Mouse (Mus musculus): ENCODE measurements around the gene Kif23. TPM values are rescaled to one million over a fixed set of nuclear protein-coding genes. Genes with fewer than 3 reads are reported as not detected.

The Kif23 gene
- polyA plus RNA-seq, 1 experiment: 24.1 TPM

- Histone ChIP-seq H3K4me3 (no peak overlapping the region), H3K79me2 (ENCODE audit: control insufficient read depth, insufficient read depth) (no peaks in the 10 kb centered on the region), H3K27me3 (ENCODE audit: control insufficient read depth, insufficient read depth, insufficient read length) (peaks cover 4% of the 10 kb centered on the region), H3K36me3 (ENCODE audit: control insufficient read depth, insufficient read depth) (no peaks in the 10 kb centered on the region), H3ac (ENCODE audit: control insufficient read depth, insufficient read length) (no peak overlapping the region), H3K4me2 (ENCODE audit: low read depth) (no peak overlapping the region)
- no peak for TF ChIP-seq CEBPB (IDR thresholded peaks at IDR 0.05; ENCODE audit: insufficient read depth, poor library complexity, severe bottlenecking)
- no peak for TF ChIP-seq MYOG (IDR thresholded peaks at IDR 0.05; ENCODE audit: control insufficient read depth in 1 of 3, insufficient read depth in 1 of 3, insufficient read length in 2 of 3, low read depth in 2 of 3)
- TF ChIP-seq REST (IDR thresholded peaks at IDR 0.05; ENCODE audit: insufficient read depth, insufficient read length): no peak
- TF ChIP-seq TCF12 (IDR thresholded peaks at IDR 0.05; ENCODE audit: insufficient read depth, poor library complexity, severe bottlenecking): no peak
- no peak for TF ChIP-seq MYOD1 (IDR thresholded peaks at IDR 0.05; ENCODE audit: control insufficient read depth in 1 of 3, insufficient read length in 2 of 3, low read depth in 2 of 3)
- no peak for TF ChIP-seq E2F4 (IDR thresholded peaks at IDR 0.05; ENCODE audit: insufficient read depth)
- no peak for TF ChIP-seq SRF (IDR thresholded peaks at IDR 0.05; ENCODE audit: control insufficient read depth, insufficient read length, low read depth)
- TF ChIP-seq TCF3 (IDR thresholded peaks at IDR 0.05; ENCODE audit: insufficient read length, low read depth): no peak
- TF ChIP-seq MAX (IDR thresholded peaks at IDR 0.05; ENCODE audit: low read depth): no peak
- no peak for TF ChIP-seq POLR2A (IDR thresholded peaks at IDR 0.05; ENCODE audit: insufficient read length, low read depth)
- TF ChIP-seq USF1 (IDR thresholded peaks at IDR 0.05; ENCODE audit: low read depth): no peak
These were observed 38.7 kb upstream of the Kif23 start for GRCm38 (mm10) chr9:61985183-61985863.

DNA sequence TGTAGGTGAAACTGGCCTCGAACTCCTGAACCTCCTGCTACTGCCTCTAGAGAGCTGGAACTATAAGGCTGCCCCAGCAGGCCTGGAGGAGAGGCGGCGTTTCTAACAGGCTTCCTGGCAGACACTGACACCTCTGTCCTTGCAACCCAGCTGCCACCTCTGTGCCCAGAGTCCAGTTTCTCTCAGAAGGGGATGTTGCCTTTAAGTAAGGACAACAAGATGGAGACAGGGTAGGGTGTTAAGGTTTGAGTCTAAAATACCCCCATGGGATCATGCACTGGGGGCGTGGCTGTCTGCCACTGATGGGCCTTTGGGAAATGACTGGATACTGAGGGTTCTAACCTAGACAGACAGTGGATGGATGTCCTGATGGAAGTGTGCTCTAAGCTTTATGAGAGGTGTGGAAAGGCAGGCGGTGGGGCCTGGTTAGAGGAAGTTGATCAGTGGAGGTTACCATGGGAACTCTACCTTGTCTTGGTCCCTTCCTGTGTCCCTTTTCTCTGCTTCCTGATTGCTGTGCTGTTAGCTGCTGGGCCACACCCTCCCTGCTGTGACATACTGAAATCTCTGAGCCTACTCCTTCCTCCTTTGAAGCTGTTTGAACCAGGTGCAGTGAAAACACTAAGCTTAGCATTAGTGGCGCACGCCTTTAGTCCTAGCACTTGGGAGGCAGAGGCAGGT, 36.5 kb upstream of the Kif23 start:
- no peak for TF ChIP-seq USF1 (IDR thresholded peaks at IDR 0.05; ENCODE audit: low read depth)
- no peak for TF ChIP-seq TCF3 (IDR thresholded peaks at IDR 0.05; ENCODE audit: insufficient read length, low read depth)
- no peak for TF ChIP-seq REST (IDR thresholded peaks at IDR 0.05; ENCODE audit: insufficient read depth, insufficient read length)
- TF ChIP-seq SRF (IDR thresholded peaks at IDR 0.05; ENCODE audit: control insufficient read depth, insufficient read length, low read depth): no peak
- no peak for TF ChIP-seq TCF12 (IDR thresholded peaks at IDR 0.05; ENCODE audit: insufficient read depth, poor library complexity, severe bottlenecking)
- no peak for TF ChIP-seq MYOG (IDR thresholded peaks at IDR 0.05; ENCODE audit: control insufficient read depth in 1 of 3, insufficient read depth in 1 of 3, insufficient read length in 2 of 3, low read depth in 2 of 3)
- TF ChIP-seq E2F4 (IDR thresholded peaks at IDR 0.05; ENCODE audit: insufficient read depth): no peak
- no peak for TF ChIP-seq MYOD1 (IDR thresholded peaks at IDR 0.05; ENCODE audit: control insufficient read depth in 1 of 3, insufficient read length in 2 of 3, low read depth in 2 of 3)
- no peaks in the 10 kb centered on the region for H3K36me3 ChIP-seq (ENCODE audit: control insufficient read depth, insufficient read depth)
- H3K4me3 ChIP-seq: no peak overlapping the region
- H3K27me3 ChIP-seq (ENCODE audit: control insufficient read depth, insufficient read depth, insufficient read length): peaks cover under 1% of the 10 kb centered on the region
- no peaks in the 10 kb centered on the region for H3K79me2 ChIP-seq (ENCODE audit: control insufficient read depth, insufficient read depth)
- H3ac ChIP-seq (ENCODE audit: control insufficient read depth, insufficient read length): no peak overlapping the region
- no peak overlapping the region for H3K4me2 ChIP-seq (ENCODE audit: low read depth)

- Histone ChIP-seq H3K79me2 (ENCODE audit: control insufficient read depth, insufficient read depth) (no peaks in the 10 kb centered on the region), H3K4me2 (ENCODE audit: low read depth) (no peak overlapping the region), H3ac (ENCODE audit: control insufficient read depth, insufficient read length) (no peak overlapping the region), H3K36me3 (ENCODE audit: control insufficient read depth, insufficient read depth) (no peaks in the 10 kb centered on the region), H3K4me3 (no peak overlapping the region), H3K27me3 (ENCODE audit: control insufficient read depth, insufficient read depth, insufficient read length) (no peaks in the 10 kb centered on the region)
- TF ChIP-seq SRF (IDR thresholded peaks at IDR 0.05; ENCODE audit: control insufficient read depth, insufficient read length, low read depth) (no peak), MAX (IDR thresholded peaks at IDR 0.05; ENCODE audit: low read depth) (no peak), CEBPB (IDR thresholded peaks at IDR 0.05; ENCODE audit: insufficient read depth, poor library complexity, severe bottlenecking) (no peak), TCF12 (IDR thresholded peaks at IDR 0.05; ENCODE audit: insufficient read depth, poor library complexity, severe bottlenecking) (no peak), MYOD1 (IDR thresholded peaks at IDR 0.05; ENCODE audit: control insufficient read depth in 1 of 3, insufficient read length in 2 of 3, low read depth in 2 of 3) (no peak), REST (IDR thresholded peaks at IDR 0.05; ENCODE audit: insufficient read depth, insufficient read length) (no peak)
These were observed 35.3 kb upstream of the Kif23 start for GRCm38 (mm10) chr9:61981876-61982275.

GRCm38 (mm10) chr9:61979983-61980382, 33.4 kb upstream of the Kif23 start:
- Histone ChIP-seq H3K79me2 (ENCODE audit: control insufficient read depth, insufficient read depth) (no peaks in the 10 kb centered on the region), H3K36me3 (ENCODE audit: control insufficient read depth, insufficient read depth) (no peaks in the 10 kb centered on the region), H3K4me2 (ENCODE audit: low read depth) (no peak overlapping the region), H3K27me3 (ENCODE audit: control insufficient read depth, insufficient read depth, insufficient read length) (no peaks in the 10 kb centered on the region), H3K4me3 (no peak overlapping the region), H3ac (ENCODE audit: control insufficient read depth, insufficient read length) (no peak overlapping the region)
- TF ChIP-seq POLR2AphosphoS2 (IDR thresholded peaks at IDR 0.05; ENCODE audit: insufficient read length, low read depth): no peak
- no peak for TF ChIP-seq REST (IDR thresholded peaks at IDR 0.05; ENCODE audit: insufficient read depth, insufficient read length)
- TF ChIP-seq TCF3 (IDR thresholded peaks at IDR 0.05; ENCODE audit: insufficient read length, low read depth): no peak
- TF ChIP-seq MYOG (IDR thresholded peaks at IDR 0.05; ENCODE audit: control insufficient read depth in 1 of 3, insufficient read depth in 1 of 3, insufficient read length in 2 of 3, low read depth in 2 of 3): no peak

All from myocyte (in vitro differentiated cells).